Mouse (Mus musculus): ENCODE results near the gene Ovol1. TPM values are rescaled to one million over a fixed set of nuclear protein-coding genes. Genes with fewer than 3 reads are reported as not detected.

Gene Ovol1
- total RNA-seq, 2 experiments from 2014 or later = not detected

DNA sequence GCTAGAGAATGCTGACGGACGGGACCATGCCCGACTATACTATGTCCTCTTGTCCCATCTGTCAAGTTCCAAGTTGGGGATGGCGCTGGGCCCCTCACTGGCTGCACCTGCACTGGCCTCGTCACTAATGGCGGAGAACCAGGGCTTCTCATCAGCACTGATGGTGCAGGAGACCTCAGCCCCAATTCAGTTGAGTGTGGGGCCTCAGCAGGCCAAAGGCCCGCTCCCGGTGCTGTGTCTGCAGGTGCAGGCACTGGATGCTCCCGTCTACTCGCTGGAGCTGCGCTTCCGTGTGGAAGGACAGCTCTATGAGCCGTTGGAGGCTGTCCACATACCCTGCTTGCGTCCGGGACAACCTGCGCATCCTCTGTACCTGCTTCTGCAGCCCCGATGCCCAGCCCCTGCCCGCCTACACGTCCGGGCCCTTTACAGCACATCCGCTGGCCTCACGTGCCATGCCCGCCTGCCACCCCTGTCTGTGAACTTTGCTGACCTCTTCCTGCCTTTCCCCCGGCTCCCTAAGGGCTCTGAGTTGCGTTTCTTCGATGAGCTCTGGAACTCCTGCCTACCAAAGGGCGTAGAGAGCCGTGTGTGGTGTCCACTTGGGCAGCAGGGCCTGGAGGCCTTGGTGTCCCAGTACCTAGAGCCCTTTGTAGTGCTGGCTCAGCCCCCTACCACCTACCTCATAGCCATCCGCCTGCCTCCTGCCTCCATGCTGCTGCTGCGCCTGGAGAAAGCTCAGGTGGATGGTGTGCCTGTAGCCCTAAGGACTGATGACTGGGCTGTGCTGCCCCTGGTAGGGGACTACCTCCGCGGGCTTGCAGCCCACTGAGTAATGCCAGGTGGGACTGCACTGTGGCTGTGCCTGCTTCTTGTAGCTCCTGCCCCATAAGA is 10.2 kb upstream of the Ovol1 start:
- no peak for DNase-seq (ENCODE audit: low spot score in 2 of 2)
- intact Hi-C loops (cut with DNase I) = no loop called here

DNA sequence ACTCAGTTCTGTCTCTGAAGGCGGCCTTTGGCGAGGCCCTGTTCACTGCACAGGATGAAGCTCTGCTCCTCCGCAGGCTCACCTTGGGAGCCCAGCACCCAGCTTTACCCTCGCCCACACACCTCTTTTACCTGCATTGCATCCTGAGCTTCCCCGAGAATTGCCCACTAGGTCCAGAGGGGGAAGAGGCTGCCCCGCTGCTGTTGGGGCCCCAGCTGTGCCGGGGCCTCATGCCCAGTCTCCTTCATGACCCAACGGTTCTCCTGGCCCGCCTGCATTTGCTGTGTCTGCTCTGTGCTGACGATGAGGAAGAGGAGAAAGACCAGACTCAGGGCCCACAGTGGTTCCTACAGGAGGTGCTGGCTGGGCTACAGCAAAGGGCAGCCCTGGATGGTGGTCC is 9.1 kb upstream of the Ovol1 start:
- intact Hi-C loops (cut with DNase I) = loop anchor here (5.0 to 10.0 kb wide), 2 partner anchors 107 to 135 kb away; partner anchors contain the start of gene Fibp
- no peak for DNase-seq (ENCODE audit: low spot score in 2 of 2)

- intact Hi-C loops (cut with DNase I) = loop anchor here (1.0 to 10.0 kb wide), 3 partner anchors 39 to 134 kb away; partner anchors contain the start of gene Fibp
- peak; percentile 82 to 85 for DNase-seq (ENCODE audit: low spot score in 2 of 2)
Observed at GRCm38 (mm10) chr19:5568470-5569140, 8.2 kb upstream of the Ovol1 start.

DNA sequence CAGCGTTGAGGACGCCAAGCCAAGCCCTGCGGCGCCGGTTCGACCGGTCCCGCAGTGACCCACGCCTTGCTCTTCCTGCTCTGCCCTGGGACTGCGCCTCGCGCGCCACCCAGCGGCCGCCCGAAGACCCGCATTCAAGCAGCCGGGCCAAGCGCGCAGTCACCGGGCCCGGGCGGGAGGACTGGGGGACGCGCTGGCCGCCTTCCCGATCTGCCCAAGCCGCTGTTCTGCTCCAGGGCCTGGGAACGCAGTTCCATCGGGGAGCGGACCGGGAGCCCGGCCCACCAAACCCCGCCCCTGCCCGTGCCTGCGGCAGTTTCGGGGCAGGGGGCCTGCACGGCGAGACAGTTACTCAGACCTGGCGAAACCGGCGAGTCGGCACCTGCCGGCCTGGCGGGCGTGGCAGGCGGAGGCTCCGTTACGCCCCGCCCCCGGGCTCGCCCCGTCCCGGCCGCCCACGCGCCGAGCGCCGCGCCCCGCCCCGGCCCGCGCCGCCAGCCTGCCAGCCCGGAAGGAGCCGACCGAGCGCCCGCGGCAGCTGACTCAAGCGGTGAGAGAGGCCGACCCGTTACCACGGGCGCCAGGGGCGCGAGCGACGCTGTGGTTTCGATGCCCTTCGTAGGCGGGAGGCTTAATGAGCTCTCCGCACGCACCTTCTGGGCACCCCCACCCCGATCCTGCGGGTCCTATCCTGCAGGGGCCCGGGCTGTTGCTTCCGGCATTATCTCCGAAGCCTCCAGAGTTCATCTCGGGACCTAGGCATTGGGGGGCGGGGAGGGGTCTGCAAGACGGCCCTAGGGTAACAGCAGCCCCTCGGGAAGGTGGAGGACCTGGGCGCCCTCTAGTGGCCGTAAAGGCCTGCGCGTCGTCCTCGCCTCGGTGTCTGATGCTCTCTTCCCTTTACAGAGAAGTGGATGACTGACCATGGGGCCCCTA is 7.4 kb upstream of the Ovol1 start, which contains the start of gene Ap5b1:
TSS of gene Ap5b1 (plus strand) at position 492 of the 936 bp plus-strand sequence.
- intact Hi-C loops (cut with DNase I) = loop anchor here (1.0 to 10.0 kb wide), 3 partner anchors 39 to 133 kb away; partner anchors contain the start of gene Fibp
- DNase-seq (ENCODE audit: low spot score in 2 of 2) = peak; percentile 85 to 89

DNA sequence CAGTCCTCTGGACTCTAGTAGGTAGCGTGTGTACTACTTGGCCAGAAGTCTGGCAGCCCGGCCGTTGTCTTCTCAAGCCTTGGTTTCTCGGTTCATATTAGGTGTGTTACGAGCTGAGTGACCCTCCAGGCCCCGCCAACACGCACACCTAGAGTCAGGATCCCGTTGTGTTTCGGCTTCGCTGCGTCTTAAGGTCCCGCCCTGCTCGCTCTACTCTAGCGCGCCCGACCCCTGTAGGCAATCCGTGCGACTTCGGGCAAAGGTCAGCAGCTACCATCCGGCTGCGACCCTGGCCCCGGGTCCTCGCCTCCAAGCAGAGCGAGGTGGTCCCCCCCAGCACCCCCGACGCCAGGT is 6.7 kb upstream of the Ovol1 start:
- intact Hi-C loops (cut with DNase I) = loop anchor here (5.0 to 10.0 kb wide), 2 partner anchors 105 to 132 kb away; partner anchors contain the start of gene Fibp
- no peak for DNase-seq (ENCODE audit: low spot score in 2 of 2)

GRCm38 (mm10) chr19:5566316-5566715 is 5.9 kb upstream of the Ovol1 start:
- no peak for DNase-seq (ENCODE audit: low spot score in 2 of 2)
- intact Hi-C loops (cut with DNase I) = loop anchor here (5.0 to 10.0 kb wide), 2 partner anchors 104 to 132 kb away; partner anchors contain the start of gene Fibp

DNA sequence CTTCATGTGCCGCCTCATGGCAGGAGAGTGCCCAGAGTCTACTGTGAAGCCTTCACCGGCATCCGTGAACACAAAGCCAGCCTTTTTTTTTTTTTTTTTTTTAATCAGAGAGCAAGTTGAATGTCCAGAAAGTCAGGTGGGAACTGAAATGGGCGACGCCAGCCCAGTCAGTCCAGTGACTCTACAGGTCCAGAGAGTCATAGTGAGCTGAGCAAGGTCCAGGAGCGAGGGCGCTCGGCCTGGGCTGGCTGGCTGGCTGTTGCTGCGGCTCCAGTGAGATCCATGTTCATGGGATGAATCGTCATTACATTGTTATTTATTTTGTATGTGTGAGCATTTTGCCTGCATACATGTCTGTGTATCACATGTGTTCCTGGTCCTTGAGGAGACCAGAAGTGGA is 2.3 kb upstream of the Ovol1 start:
- intact Hi-C loops (cut with DNase I) = loop anchor here (10.0 kb wide), 1 partner anchor 128 kb away; no protein-coding TSS in a partner anchor

DNA sequence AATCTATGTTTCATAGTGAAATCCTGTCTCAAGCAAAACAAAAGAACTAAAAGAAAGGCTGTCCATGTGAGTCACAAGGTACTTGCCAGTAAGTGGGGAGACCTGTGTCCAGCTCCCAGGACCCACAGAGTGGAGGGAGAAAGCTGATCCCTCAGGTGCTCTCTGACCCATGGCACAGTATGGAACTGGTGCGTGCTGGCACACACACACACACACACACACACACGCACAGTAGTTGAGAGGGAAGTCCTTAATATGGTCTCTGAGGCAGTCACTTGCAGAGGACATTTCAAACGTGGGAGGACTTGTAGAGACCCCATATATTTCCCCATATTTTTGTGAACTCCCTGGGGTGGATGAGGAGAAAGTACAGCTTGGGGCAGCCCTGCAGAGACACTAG is 1.4 kb upstream of the Ovol1 start:
- DNase-seq (ENCODE audit: low spot score in 2 of 2) = no peak
- intact Hi-C loops (cut with DNase I) = loop anchor here (10.0 kb wide), 1 partner anchor 127 kb away; no protein-coding TSS in a partner anchor

More for the DNA sequence above, 2.3 kb upstream of the Ovol1 start:
- DNase-seq (ENCODE audit: low spot score in 2 of 2) = no peak

- no peak for DNase-seq (ENCODE audit: low spot score in 2 of 2)
- intact Hi-C loops (cut with DNase I) = loop anchor here (10.0 kb wide), 1 partner anchor 127 kb away; no protein-coding TSS in a partner anchor
Observed at GRCm38 (mm10) chr19:5561252-5561790, 875 bp upstream of the Ovol1 start.

- DNase-seq (ENCODE audit: low spot score in 2 of 2) = no peak
- intact Hi-C loops (cut with DNase I) = loop anchor here (10.0 kb wide), 1 partner anchor 125 kb away; no protein-coding TSS in a partner anchor
Observed at GRCm38 (mm10) chr19:5559631-5560456, 602 bp downstream of the Ovol1 start.

- DNase-seq (ENCODE audit: low spot score in 2 of 2) = no peak
- intact Hi-C loops (cut with DNase I) = no loop called here
Observed at GRCm38 (mm10) chr19:5559229-5559628, 1.2 kb downstream of the Ovol1 start.

DNA sequence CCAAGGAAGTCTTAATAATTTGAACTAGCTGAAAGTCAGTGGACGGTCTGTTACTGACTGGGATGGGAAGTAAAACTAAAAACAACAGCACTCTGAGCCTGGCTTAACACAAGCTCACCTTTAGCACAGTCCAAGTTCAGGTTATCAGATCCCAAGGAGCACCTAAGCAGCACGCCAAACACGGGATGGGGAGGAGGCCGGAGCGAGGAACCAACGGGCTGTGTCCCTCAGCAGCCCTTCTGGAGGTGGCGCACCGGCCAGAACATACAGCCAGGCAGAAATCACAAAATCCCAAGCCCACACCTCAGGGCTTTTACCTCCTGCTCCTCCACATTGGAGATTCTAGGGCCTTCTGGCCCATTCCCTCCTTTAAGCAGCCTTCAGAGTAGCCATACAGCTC is 1.7 kb downstream of the Ovol1 start:
- intact Hi-C loops (cut with DNase I) = no loop called here
- no peak for DNase-seq (ENCODE audit: low spot score in 2 of 2)

GRCm38 (mm10) chr19:5558169-5558568 is 2.3 kb downstream of the Ovol1 start:
- DNase-seq (ENCODE audit: low spot score in 2 of 2) = no peak
- intact Hi-C loops (cut with DNase I) = no loop called here

DNA sequence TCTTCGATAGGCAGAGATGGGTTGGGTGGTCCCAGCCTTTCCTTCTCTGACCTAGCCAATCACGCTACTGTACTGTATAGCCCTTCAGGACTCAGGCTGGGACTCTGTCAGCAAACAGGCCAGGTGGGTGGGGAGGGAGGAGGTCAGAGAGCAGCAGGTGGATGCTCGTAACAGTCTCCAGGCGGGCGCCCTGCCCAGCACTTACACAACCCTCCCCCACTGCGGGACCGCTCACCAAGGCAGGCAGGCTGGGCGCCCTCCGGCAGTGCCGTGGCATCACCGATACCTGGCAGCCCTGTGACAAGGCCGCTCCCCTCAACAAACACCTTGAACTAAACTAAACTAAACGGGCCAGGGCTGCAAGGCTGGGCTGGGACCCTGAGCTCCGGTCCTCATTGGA is 6.2 kb downstream of the Ovol1 start:
- intact Hi-C loops (cut with DNase I) = no loop called here
- DNase-seq (ENCODE audit: low spot score in 2 of 2) = no peak

DNA sequence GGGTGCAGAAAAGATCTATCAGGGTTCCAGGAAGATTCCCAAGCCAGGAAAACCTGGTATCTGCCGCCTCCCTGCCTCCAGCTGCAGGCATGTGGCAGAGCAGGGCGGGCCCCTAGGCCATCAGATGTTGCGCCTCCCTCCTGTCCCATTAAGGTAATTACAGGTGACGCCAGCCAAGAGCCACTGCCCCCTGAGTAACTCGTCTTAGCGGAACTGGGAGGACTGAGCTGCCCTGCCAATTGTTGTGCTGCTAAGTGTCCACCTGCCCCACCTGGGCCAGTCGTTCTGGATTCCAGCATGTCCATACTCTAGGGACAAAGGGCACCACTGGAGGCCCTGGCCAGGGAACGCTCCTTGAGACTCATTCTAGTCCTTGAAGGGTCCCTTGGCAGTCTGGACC is 6.6 kb downstream of the Ovol1 start:
- DNase-seq (ENCODE audit: low spot score in 2 of 2) = no peak
- intact Hi-C loops (cut with DNase I) = no loop called here

GRCm38 (mm10) chr19:5547471-5548056 is 12.9 kb downstream of the Ovol1 start:
- intact Hi-C loops (cut with DNase I) = no loop called here
- DNase-seq (ENCODE audit: low spot score in 2 of 2) = no peak

DNA sequence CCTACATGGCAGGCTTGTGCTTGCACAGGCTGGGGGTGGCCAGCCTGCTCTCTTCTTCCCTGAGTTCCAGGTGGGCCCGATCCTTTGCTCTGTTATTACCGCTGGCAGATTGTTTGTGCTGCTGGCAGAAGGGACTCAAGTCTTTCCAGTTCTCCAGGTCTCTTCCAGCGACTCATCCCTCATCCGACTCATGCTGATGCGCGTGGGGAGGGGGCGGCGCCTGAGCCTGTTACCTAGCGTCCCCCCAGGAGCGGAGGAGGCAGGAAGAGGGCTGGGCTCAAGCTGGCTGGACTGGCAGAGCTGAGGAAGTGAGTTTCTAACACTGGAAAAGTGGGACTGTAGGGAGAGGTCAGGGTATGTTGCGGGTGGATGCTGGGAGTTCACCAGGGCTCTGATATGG is 16.4 kb downstream of the Ovol1 start:
- intact Hi-C loops (cut with DNase I) = no loop called here
- no peak for DNase-seq (ENCODE audit: low spot score in 2 of 2)

- no peak for DNase-seq (ENCODE audit: low spot score in 2 of 2)
- intact Hi-C loops (cut with DNase I) = no loop called here
Observed at GRCm38 (mm10) chr19:5543362-5543761, 17.1 kb downstream of the Ovol1 start.

Data from left cerebral cortex, postnatal 14 days (tissue).